Mouse (Mus musculus) kidney, adult 2 months (tissue): ENCODE data around the gene Cfap161. TPM values are rescaled to one million over a fixed set of nuclear protein-coding genes. Genes with fewer than 3 reads are reported as not detected.

Experiments used
- DNase-seq: peaks from one replicate; pipeline ENCODE4 v3.0.0; 2021
- H3K27ac ChIP-seq: fragments of 200-500 bp; 2 replicates; pipeline ENCODE4 v1.5.1; 2012; ENCODE audit warnings: low read depth, low read length, control low read depth, inconsistent platforms; ENCODE audit not compliant: insufficient read depth
- H3K27me3 ChIP-seq: fragments of 200-500 bp; replicated peaks from 2 replicates; pipeline ENCODE4 v1.6.1; 2012; ENCODE audit warnings: mild to moderate bottlenecking, moderate library complexity, low read length, inconsistent platforms; ENCODE audit not compliant: control insufficient read depth, insufficient read depth
- H3K36me3 ChIP-seq: fragments of 200-500 bp; 2 replicates; pipeline ENCODE4 v1.6.1; 2012; ENCODE audit warnings: mild to moderate bottlenecking, moderate library complexity, low read length, inconsistent platforms; ENCODE audit not compliant: control insufficient read depth, insufficient read depth
- H3K4me1 ChIP-seq: fragments of 200-500 bp; 2 replicates; pipeline ENCODE4 v1.6.1; 2011; ENCODE audit warnings: low read length; ENCODE audit not compliant: control insufficient read depth, insufficient read depth
- H3K4me3 ChIP-seq: fragments of 200-500 bp; 2 replicates; pipeline ENCODE4 v1.5.1; 2011; ENCODE audit warnings: mild to moderate bottlenecking, low read depth, low read length, control low read depth; ENCODE audit not compliant: insufficient read depth
- CTCF ChIP-seq: fragments of 200-500 bp; conservative IDR thresholded peaks from 2 replicates; pipeline ENCODE4 v1.5.1; 2011; ENCODE audit warnings: low read depth, mild to moderate bottlenecking, control low read depth, low read length, moderate library complexity, mixed read lengths; ENCODE audit not compliant: insufficient read depth, insufficient read length
- POLR2A ChIP-seq: fragments of 200-500 bp; IDR thresholded peaks from one replicate; pipeline ENCODE4 v1.6.1; 2011; ENCODE audit warnings: low read depth, low read length, control low read depth
- WGBS: fragments of 180-500 bp; shearing (Covaris S2); methylation state at CpG from one replicate; pipeline ENCODE4 v1.1.7; 2018; 5-methylcytosine and 5-hydroxymethylcytosine counted together
- polyA plus RNA-seq: library from polyadenylated mRNA; depleted of rRNA; stranded (reverse); fragments of >200 nt; gene quantifications from 2 replicates; pipeline ENCODE4 v1.2.3, GENCODE M21; 2012; rRNA removed

Cfap161 gene
- polyA plus RNA-seq = not detected in 2 replicates

GRCm38 (mm10) chr7:83794705-83795104, at the start of gene Cfap161:
Cfap161 (minus strand) TSS chr7:83794880.
- Histone ChIP-seq H3K36me3 (no peaks in the 10 kb centered on the region), H3K27ac (no peak within 1 kb of the TSS), H3K27me3 (no peaks in the 10 kb centered on the region), H3K4me1 (no peaks in the 10 kb centered on the region), H3K4me3 (no peak within 1 kb of the TSS)
- no peak for TF ChIP-seq CTCF
- no peak for TF ChIP-seq POLR2A
- peak; percentile 25 for DNase-seq
- 12% methylated on average over 14 of the region's 14 CpGs for WGBS

DNA sequence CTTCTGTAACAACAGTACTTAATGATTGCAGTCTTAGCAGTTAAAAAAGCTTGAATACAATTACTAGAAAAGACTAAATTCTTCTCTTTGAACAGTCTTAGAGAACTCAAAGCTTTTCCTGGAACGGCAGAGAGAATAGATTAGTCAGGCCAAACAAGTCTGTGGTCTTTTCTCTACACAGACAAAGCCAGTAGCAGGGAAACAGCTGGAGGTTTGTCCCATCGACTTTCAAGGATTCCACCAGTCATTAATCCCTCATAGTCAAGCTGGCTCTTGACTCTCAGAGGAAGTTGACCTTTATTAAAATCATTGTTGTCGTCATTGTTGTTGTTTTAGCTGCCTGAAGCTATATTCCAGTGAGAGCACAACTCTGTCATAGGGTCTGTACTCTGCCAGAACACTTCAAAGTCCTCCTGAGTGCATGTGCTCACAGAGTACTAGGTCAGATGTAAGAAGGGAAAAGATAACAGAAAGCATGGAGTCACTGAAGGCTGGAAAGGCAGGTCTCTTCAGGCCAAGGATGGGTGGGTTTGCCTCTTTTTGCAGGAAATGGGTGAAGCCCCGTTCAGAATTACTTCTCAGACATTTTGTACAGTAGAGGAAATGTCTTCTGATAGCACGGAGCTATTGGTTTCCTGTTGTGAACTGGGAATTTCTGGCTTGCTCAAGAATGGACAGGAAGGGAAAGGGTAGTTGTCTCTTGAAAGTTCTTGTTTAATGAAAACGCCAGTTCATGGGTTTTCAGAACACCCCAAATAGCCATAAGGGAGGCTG, 48.0 kb upstream of the Cfap161 start:
- DNase-seq = peak; percentile 33
- TF ChIP-seq POLR2A = no peak
- TF ChIP-seq CTCF = no peak
- Histone ChIP-seq H3K4me1 (peaks cover 14% of the 10 kb centered on the region), H3K4me3 (no peak overlapping the region), H3K36me3 (no peaks in the 10 kb centered on the region), H3K27me3 (no peaks in the 10 kb centered on the region), H3K27ac (peak overlapping the region; percentile 50)
- 51% methylated on average over 6 of the region's 6 CpGs for WGBS

GRCm38 (mm10) chr7:83840076-83840475, 45.4 kb upstream of the Cfap161 start:
- DNase-seq = no peak
- Histone ChIP-seq H3K36me3 (no peaks in the 10 kb centered on the region), H3K4me3 (no peak overlapping the region), H3K27ac (no peak overlapping the region), H3K27me3 (no peaks in the 10 kb centered on the region), H3K4me1 (peaks cover 5% of the 10 kb centered on the region; the same call in 1 of the 2 replicates)
- 95% methylated on average over 2 of the region's 2 CpGs for WGBS
- TF ChIP-seq CTCF (no peak), POLR2A (no peak)

- H3K27ac ChIP-seq = no peak overlapping the region
- WGBS = 79% methylated on average over 5 of the region's 5 CpGs
- TF ChIP-seq POLR2A (no peak), CTCF (no peak)
- H3K36me3 ChIP-seq = no peaks in the 10 kb centered on the region
- H3K4me1 ChIP-seq = peaks cover 5% of the 10 kb centered on the region; the same call in 1 of the 2 replicates
- no peak overlapping the region for H3K4me3 ChIP-seq
- no peaks in the 10 kb centered on the region for H3K27me3 ChIP-seq
- DNase-seq = no peak
Measured at GRCm38 (mm10) chr7:83838525-83839224, 44.0 kb upstream of the Cfap161 start.

DNA sequence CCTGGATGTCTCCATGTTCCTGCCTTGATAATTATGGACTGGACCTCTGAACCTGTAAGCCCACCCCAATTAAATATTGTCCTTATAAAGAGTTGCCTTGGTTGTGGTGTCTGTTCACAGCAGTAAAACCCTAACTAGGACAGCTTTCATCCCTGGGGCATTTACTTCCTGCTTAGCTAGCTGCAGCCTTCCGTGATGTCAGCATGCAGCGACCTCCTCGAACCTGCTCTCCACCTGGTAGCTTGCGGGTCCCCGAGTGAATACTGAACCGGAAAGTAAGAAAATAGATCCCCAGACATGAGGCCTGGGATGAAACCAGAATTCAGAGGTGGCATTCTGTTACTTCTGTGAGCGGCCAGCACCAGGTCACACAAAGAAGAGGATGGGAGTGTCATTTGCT, 34.7 kb upstream of the Cfap161 start:
- no peaks in the 10 kb centered on the region for H3K27me3 ChIP-seq
- no peak overlapping the region for H3K4me3 ChIP-seq
- H3K4me1 ChIP-seq = no peaks in the 10 kb centered on the region
- TF ChIP-seq CTCF (no peak), POLR2A (no peak)
- no peak overlapping the region for H3K27ac ChIP-seq
- no peak for DNase-seq
- WGBS = 63% methylated on average over 7 of the region's 7 CpGs
- H3K36me3 ChIP-seq = no peaks in the 10 kb centered on the region

DNA sequence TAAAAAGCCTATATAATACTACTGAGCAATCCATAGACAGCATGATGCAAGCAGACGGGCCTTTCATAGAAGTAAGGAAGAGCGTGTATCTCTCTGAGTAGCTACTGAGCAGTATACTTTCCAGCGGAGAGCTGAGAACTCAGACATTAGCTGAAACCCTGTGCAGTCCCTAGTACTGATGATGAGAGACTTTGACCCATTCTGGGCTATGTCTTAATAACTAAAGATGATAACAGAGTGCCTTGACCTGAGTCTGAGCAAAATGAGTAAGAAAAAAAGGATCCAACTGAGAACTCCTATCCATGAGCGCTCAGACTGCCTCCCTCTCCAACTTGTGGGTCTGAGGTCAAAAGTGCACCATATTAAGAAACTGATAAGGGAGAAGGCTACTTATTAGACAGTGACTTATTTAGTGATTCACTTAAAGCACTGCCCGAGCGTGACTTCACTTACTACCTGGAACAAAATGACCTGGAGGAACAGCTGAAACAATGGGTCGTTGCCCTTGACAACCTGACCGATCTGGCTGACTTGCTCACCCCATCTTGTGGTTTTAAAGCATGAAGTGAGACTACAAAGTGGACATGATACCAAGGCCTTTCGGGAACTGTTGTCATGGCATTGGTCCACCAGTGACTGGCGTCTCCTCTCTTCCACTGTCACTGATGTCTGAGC, 32.9 kb upstream of the Cfap161 start:
- DNase-seq = no peak
- H3K4me1 ChIP-seq = no peaks in the 10 kb centered on the region
- no peak overlapping the region for H3K27ac ChIP-seq
- H3K27me3 ChIP-seq = no peaks in the 10 kb centered on the region
- no peak for TF ChIP-seq CTCF
- TF ChIP-seq POLR2A = no peak
- no peaks in the 10 kb centered on the region for H3K36me3 ChIP-seq
- no peak overlapping the region for H3K4me3 ChIP-seq
- WGBS = 67% methylated on average over 10 of the region's 10 CpGs

GRCm38 (mm10) chr7:83826808-83827207, 32.1 kb upstream of the Cfap161 start:
- Histone ChIP-seq H3K27me3 (no peaks in the 10 kb centered on the region), H3K36me3 (no peaks in the 10 kb centered on the region), H3K27ac (no peak overlapping the region), H3K4me1 (no peaks in the 10 kb centered on the region), H3K4me3 (no peak overlapping the region)
- DNase-seq = no peak
- TF ChIP-seq POLR2A (no peak), CTCF (no peak)
- WGBS = 76% methylated on average over 2 of the region's 2 CpGs
